Mouse (Mus musculus): ENCODE measurements around the gene B3gat1. TPM values are rescaled to one million over a fixed set of nuclear protein-coding genes. Genes with fewer than 3 reads are reported as not detected.

The B3gat1 gene
- total RNA-seq (2021), result 100 to 1,000 TPM; 254 to 273 TPM
- long read RNA-seq, experiment 1, transcript B3gat1-204 (7 exons, 3,801 nt), result major isoform, 30 of 174 reads
- long read RNA-seq, experiment 1, partial matches to known transcripts, result 134 of 174 reads
- long read RNA-seq, experiment 1, other reads (novel, unspliced or antisense), result 6 of 174 reads
- long read RNA-seq, experiment 2, transcript B3gat1-204 (7 exons, 3,801 nt), result major isoform, 32 of 176 reads
- long read RNA-seq, experiment 2, partial matches to known transcripts, result 14 of 176 reads
- long read RNA-seq, experiment 2, other reads (novel, unspliced or antisense), result 125 of 176 reads

DNA sequence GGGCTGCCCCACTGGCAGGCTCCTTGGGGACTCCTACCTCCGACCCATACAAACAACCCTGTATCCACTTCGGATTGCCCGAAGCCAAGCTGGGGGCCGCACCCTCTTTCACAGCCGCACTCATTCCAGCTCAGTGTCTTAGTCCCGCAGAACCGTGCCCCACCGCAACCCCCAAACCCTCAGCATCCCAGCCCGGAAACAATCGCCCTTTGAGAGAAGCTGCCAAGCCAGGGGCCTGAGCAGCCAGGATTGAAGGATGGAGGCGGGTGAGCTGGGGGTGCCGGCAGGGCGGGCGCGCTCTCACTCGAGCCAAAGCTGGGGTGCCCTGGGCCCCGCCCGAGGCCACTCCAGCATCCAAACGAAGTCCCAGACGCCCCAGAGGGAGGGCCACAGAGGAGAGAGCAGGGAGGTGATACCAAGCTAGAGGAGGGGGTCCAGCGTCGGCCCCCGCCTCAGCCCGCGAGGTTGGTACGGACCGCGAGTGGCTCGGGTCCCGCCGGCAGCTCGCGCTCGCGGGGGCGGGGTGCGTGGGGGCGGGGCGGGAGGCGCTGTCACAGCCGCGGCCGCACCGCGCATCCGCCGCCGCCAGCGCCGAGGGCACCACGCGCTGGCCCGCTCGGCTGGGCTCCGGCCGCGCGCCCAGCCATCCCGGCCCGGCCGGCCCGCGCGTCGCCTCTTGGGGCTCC lies at the start of gene B3gat1:
B3gat1 (plus strand) TSS at position 523 of the 686 bp plus-strand sequence.
- no peak for TF ChIP-seq CTCF (conservative IDR thresholded peaks at IDR 0.05)
- peak within 1 kb of the TSS; percentile 99 for H3K27ac ChIP-seq
- H3K4me3 ChIP-seq, result peak within 1 kb of the TSS; percentile 84

DNA sequence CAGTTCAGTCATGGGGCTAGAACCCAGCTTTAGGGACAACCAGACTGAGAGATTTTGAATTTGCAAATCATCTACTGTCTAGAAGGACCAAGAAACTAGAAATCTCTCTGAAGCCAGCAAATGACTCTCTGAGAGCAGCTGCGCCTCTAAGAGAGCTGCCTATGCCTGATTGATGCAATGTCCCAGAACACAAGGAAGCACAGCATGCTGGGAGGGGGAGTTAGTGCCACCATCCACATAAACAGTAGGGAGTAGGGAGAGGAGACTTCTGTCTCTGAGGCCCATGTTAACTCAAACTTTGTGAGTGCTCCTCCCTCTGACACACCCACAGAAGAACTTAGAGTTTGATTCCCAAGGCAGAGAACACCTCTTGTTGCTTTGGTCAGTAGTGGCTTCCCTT lies 44.4 kb upstream of the B3gat1 start:
- H3K4me3 ChIP-seq, result no peak overlapping the region
- H3K27ac ChIP-seq, result 0 out of 2 replicates have a peak overlapping the region, but pooled peaks have one; percentile 15
- TF ChIP-seq CTCF (conservative IDR thresholded peaks at IDR 0.05), result no peak
- DNase-seq (ENCODE audit: low spot score in 2 of 2), result peak; percentile 31 to 50

More for the DNA sequence above, at the start of gene B3gat1:
- peak; percentile 49 to 50 for DNase-seq (ENCODE audit: low spot score in 2 of 2)

DNA sequence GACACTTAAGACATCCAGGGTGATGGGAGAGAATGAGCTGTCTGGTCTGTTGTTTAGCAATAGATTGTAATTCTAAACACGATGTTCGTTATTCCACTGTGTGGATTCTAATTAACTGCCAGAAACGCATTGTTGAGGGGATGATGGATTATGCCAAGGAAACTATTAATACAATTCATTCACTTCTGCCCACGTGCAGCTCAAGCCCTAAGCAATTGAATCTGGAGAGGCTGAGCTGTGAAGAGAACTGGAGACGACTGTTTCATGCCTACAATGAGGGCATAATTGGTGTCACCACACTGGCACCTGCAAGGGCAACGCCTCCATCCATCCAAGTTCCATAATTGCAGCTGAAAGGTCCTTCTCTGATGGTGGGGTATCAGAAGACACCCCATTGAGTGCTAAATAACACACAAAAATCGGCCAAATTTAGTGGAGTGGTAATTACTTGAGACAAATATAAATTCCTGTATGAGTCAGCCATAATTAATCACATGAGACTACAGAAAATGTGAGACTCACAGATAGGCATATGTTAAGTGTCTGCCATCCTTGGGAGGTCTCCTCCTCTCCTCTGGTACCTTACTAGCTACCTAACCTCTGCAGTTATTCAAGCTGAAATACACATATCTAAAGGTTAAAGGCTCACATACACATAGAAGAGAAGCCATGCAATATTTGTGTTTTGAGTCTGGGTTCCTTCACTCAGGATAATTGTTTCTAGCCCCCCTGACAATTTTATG lies 43.4 kb upstream of the B3gat1 start:
- no peak overlapping the region for H3K27ac ChIP-seq
- no peak for TF ChIP-seq CTCF (conservative IDR thresholded peaks at IDR 0.05)
- no peak overlapping the region for H3K4me3 ChIP-seq
- DNase-seq (ENCODE audit: low spot score in 2 of 2), result no peak

DNA sequence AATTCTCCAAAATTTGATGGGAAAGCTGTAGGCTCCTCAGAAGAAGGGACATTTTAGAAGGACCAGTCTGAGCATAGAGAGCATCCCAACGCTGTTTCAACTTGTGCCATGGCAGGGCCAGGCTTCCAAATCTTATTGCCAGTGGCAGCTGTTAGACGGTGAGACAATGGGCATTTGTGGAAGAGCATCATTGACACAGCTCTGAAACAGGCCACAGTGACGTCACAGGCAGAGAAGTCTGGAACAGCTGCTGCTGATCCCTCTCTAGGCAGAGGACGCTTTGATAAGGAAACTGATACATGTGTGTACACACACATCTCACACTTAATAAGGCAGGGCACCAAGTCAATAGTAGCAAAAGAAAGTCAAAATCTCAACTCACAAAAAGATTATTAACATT lies 40.9 kb upstream of the B3gat1 start:
- DNase-seq (ENCODE audit: low spot score in 2 of 2), result no peak
- Histone ChIP-seq H3K27ac (no peak overlapping the region), H3K4me3 (no peak overlapping the region)
- no peak for TF ChIP-seq CTCF (conservative IDR thresholded peaks at IDR 0.05)

DNA sequence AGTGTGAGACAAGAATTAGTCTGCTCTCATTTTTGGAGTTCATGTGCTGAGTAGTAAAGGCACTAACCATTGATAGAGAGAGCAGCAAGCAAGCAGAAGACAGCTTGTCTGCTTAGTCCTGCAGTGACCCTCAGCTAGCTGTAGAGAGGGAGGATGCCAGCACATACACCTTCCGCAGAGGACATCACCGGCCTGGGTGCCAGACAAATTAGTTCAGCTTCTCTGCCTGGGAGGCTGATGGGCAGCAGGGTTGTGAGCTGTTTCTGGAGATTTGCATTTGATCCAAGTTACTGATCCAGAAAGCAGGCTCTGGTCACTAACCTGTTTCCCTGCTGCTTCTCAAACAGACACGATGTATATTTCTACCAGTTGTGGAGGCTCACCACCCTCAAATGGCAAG lies 38.9 kb upstream of the B3gat1 start:
- H3K4me3 ChIP-seq, result no peak overlapping the region
- peak overlapping the region; percentile 64; the same call in 1 of the 2 replicates for H3K27ac ChIP-seq
- no peak for TF ChIP-seq CTCF (conservative IDR thresholded peaks at IDR 0.05)
- DNase-seq (ENCODE audit: low spot score in 2 of 2), result no peak

DNA sequence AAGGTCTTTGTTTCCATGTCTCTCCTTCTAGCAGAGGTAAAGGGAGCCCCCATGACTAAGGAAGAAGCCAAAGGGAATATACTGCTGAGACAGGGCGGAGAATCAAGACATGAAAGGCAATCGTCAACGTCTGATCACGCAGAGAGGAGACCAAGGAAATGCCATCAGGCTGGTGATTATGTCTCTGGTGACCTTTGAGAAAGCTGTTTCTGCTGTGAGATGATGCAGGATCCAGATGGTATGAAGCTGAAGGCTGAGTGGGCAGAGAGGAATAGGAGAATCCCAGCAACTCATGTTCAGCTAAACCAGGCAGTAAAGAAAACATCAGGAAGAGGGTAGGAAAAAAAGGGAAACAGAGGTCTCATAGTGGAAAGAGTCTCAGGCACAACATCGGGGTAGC lies 38.4 kb upstream of the B3gat1 start:
- no peak overlapping the region for H3K4me3 ChIP-seq
- DNase-seq (ENCODE audit: low spot score in 2 of 2), result peak; percentile 24 to 63
- no peak for TF ChIP-seq CTCF (conservative IDR thresholded peaks at IDR 0.05)
- H3K27ac ChIP-seq, result peak overlapping the region; percentile 64; the same call in 1 of the 2 replicates

DNA sequence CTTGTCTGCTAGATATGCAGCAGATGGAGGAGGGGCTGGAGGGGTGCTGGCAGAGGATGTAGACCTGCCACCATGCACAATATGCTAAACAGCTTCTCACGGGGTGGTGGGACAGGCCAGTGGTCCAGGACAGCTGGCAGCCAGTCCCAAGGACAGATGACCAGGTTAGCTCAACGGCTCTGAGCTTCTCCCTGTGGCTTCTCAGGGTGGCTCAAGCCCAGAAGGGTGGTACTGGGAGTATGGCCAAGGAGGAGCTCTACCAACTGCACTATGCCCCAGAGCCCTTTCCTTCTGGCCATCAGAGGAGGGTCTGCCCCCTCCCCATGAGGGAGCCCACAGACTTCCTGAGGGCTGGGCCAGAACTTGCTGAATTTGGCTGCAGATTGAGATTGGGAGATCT lies 35.2 kb upstream of the B3gat1 start:
- H3K27ac ChIP-seq, result no peak overlapping the region
- no peak for TF ChIP-seq CTCF (conservative IDR thresholded peaks at IDR 0.05)
- DNase-seq (ENCODE audit: low spot score in 2 of 2), result no peak
- no peak overlapping the region for H3K4me3 ChIP-seq

DNA sequence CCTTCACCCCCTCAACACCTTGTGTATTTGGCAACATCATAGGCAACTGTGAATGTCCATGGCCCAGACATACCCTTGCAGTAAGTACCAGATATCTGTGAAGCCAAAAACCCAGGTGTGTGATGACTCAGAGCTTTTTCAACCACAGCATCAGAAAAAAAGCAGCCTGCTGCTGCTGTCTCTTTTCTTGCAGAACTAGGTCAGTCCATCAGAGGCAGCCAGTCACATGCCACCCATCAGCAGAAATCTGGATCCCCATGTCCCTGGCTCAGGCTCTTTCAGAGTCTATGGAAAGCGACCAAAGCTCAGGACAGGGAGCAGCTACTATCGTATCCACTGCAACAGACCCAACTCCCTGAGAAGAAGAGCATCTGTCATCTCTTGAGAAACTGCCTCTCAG lies 33.2 kb upstream of the B3gat1 start:
- no peak for DNase-seq (ENCODE audit: low spot score in 2 of 2)
- TF ChIP-seq CTCF (conservative IDR thresholded peaks at IDR 0.05), result no peak
- Histone ChIP-seq H3K27ac (no peak overlapping the region), H3K4me3 (no peak overlapping the region)

DNA sequence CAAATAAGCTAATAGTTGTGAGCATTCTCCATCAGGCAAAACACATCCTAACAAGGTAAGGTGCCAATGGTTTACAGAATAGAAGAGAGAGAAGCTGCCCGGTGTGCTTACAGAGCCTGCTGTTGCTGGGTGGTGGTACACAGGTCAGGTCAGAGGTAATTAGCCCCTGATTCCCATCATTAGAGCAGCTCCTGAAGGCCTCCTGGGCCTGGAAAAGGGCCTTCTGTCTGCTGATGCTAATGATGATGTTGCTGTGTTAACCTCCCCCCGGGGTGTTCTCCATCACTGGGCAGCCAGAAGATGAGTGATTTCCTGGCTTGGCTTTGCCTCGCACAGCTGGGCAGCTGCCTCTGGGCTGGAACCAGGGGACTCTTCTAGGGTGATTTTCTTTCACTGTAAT lies 15.1 kb upstream of the B3gat1 start:
- no peak for TF ChIP-seq CTCF (conservative IDR thresholded peaks at IDR 0.05)
- DNase-seq (ENCODE audit: low spot score in 2 of 2), result no peak

DNA sequence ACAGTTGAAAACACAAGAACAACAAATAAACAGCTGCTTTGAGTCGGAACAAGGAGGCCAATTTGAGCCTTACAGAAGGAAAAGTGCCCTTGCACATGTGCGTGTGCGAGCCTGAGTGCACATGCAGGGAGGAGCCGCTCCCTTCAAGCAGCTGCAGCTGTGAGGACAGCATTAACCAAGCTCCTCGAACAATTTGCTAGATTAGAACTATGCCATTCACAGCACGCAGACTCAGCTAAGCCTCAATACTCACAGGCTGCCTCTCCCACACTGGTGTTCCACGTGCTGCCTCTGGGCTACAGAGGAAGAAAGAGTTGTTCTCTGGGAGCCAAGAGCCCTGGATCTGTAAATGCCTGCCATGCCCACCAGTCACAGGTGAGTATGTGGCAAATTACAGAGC lies 11.8 kb upstream of the B3gat1 start:
- H3K27ac ChIP-seq, result no peak overlapping the region

More for the DNA sequence above, 15.1 kb upstream of the B3gat1 start:
- no peak overlapping the region for H3K4me3 ChIP-seq
- no peak overlapping the region for H3K27ac ChIP-seq

DNA sequence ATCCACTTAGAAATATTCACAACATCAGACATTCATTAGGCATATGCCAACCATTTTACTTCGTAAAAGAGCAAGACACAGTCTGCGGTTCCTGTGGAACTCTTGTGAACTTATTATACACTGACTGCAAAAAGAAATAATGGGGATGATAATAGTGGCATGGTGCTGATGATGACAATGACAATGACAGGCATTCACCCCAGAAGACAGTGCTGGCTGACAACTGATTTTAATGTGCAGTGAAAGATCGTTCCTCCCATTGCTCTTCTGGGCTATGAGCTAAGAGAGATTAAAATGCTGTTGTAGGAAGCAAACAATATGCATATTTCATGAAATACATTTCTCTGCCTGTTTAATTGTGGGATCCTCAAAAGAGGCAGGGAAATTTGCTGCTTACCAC lies 7.8 kb upstream of the B3gat1 start:
- no peak for TF ChIP-seq CTCF (conservative IDR thresholded peaks at IDR 0.05)
- no peak for DNase-seq (ENCODE audit: low spot score in 2 of 2)
- Histone ChIP-seq H3K27ac (no peak overlapping the region), H3K4me3 (no peak overlapping the region)

More for the DNA sequence above, 11.8 kb upstream of the B3gat1 start:
- no peak for DNase-seq (ENCODE audit: low spot score in 2 of 2)
- H3K4me3 ChIP-seq, result no peak overlapping the region
- peak; percentile 18 for TF ChIP-seq CTCF (conservative IDR thresholded peaks at IDR 0.05)

DNA sequence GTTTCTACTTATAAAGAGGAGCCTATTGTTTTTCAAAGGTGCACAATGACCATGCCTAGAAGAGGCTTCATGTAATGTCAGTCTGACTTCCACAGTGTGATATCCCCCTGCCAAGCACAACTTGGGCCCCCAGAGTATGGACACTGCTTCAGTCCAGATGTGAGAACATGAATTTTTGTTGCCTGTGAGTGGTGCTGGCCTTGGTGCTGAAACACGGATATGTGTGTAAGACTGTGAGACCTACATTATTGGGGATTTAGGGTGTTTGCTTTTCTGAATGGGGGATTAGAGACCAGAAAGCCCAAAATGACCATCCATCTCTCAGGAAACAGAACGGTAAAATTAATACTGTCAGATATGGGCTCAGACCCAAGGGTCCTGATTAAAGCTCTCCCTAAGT lies 6.1 kb upstream of the B3gat1 start:
- Histone ChIP-seq H3K4me3 (no peak overlapping the region), H3K27ac (no peak overlapping the region)
- no peak for TF ChIP-seq CTCF (conservative IDR thresholded peaks at IDR 0.05)
- DNase-seq (ENCODE audit: low spot score in 2 of 2), result no peak

DNA sequence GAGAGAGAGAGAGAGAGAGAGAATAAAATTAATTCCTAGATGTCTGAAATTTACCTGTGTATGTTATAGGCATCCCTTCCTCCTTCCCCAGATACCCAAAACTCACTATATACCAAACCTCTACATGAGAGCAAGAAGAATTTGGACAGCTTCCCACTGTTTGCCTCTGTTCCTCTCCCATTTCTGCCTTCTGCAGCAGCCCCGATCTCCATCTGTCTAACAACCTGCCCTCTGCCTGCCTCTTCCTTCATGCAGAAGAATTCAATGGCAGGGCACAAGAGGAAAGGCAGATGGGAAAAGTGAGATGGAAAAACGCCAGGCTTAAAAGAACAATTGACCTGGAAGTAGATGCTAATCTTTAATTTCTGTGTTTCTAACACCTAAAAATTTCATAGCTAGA lies 5.0 kb upstream of the B3gat1 start:
- peak; percentile 66 to 71 for DNase-seq (ENCODE audit: low spot score in 2 of 2)

More for the DNA sequence above, 5.0 kb upstream of the B3gat1 start:
- Histone ChIP-seq H3K4me3 (no peak overlapping the region), H3K27ac (peak overlapping the region; percentile 23; the same call in 1 of the 2 replicates)
- TF ChIP-seq CTCF (conservative IDR thresholded peaks at IDR 0.05), result no peak

All from layer of hippocampus, adult 2 months (tissue).